Mouse (Mus musculus): ENCODE results near the gene Crct1. TPM values are rescaled to one million over a fixed set of nuclear protein-coding genes. Genes with fewer than 3 reads are reported as not detected.

Gene Crct1
- polyA plus RNA-seq, 1 experiment: not detected

DNA sequence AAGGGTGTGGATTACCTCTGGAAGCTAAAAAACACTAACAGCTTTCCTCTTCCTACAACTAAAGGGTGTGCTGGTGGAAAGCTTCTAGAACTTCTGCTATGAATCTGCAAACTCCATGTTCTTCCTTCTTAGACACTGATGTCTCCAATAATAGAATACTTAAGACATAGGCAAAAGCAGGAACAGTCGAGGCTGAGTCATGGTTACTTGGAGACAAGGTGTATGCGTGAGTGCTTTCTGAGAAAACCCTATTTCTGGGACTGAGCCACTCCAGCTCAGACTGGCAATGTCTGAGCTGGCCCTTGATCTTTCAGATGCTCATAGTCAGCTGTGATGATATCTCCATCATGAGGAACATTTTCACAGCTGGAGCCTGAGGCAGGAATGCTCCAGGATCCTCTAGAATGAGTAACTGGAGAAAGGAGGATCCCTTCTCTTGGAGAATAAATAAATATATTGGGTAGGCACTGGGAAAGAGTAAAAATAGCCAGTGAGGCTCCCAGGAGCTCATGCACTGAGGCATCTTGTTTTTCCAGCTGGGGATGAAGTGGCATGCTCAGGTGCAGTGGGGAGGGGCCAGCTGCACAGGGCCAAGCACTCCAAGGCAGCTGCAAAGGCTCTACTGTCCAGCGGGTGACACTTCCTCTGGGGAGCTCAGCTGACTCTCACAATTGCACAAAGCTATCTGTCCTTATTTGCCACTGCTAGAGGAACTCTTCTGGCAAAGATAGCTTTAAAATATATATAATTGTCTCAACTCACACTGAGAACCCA is 8.1 kb upstream of the Crct1 start:
- Histone ChIP-seq H3K4me3 (ENCODE audit: insufficient read depth, poor library complexity, severe bottlenecking) (no peak overlapping the region), H3K36me3 (ENCODE audit: control insufficient read depth, insufficient read depth) (no peaks in the 10 kb centered on the region), H3ac (ENCODE audit: control insufficient read depth, insufficient read length, low read depth) (no peak overlapping the region), H3K27me3 (ENCODE audit: control insufficient read depth, insufficient read depth, insufficient read length) (no peaks in the 10 kb centered on the region), H3K79me2 (ENCODE audit: control insufficient read depth, insufficient read depth) (no peaks in the 10 kb centered on the region), H3K79me3 (ENCODE audit: low read depth) (no peaks in the 10 kb centered on the region)
- TF ChIP-seq CEBPB (IDR thresholded peaks at IDR 0.05; ENCODE audit: low read depth): no peak
- TF ChIP-seq MAX (IDR thresholded peaks at IDR 0.05): no peak
- no peak for TF ChIP-seq MYOG (IDR thresholded peaks at IDR 0.05; ENCODE audit: control insufficient read depth, extremely low read depth, insufficient read length)
- TF ChIP-seq FOSL1 (IDR thresholded peaks at IDR 0.05; ENCODE audit: insufficient read depth, low read length, poor library complexity, severe bottlenecking): no peak
- TF ChIP-seq MYOD1 (IDR thresholded peaks at IDR 0.05; ENCODE audit: control insufficient read depth, insufficient read length, low read depth): no peak
- TF ChIP-seq CTCF (IDR thresholded peaks at IDR 0.05; ENCODE audit: control insufficient read depth, insufficient read depth, insufficient read length): no peak
- no peak for TF ChIP-seq USF1 (IDR thresholded peaks at IDR 0.05; ENCODE audit: low read depth)

DNA sequence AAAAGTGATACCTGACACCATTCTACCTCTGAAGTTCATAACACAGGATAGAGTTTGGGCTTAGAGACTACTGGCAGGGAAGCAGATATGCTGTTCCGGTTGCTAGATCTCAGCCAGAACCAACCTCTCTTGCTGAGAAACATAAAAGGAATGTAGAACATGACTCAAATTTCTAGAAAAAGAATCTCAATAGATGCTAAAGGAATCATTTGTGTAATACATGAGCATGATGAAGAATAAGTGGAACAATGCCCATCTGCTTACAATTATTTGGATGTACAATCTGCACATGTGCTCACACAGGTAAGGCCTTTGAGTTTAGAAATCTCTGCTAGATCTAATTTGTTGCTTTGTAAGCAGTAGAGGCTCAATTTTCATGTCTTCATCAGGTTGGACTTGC is 5.7 kb upstream of the Crct1 start:
- no peaks in the 10 kb centered on the region for H3K36me3 ChIP-seq (ENCODE audit: control insufficient read depth, insufficient read depth)

DNA sequence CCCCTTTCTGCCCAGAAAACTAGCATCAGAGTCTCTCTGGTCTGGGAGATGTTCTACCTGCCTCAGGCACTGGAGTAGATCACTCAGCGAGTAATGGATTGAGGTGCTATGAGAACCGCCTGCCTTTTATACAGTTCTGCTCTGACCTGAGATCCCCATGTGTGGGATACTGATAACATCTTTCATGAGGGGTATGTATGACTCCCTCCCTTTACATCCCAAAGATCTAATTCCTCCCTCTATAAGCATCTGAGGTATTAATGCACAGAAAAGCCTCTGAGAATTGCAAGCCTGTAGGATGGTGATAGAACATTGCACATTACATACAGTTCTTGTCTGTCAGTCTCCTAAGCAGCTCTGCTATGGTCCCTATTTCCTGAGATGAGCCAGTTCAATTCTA is 3.5 kb upstream of the Crct1 start, which contains the start of gene Lce1m:
Gene Lce1m (minus strand): TSS at position 101 of the 400 bp plus-strand sequence.
- H3K36me3 ChIP-seq (ENCODE audit: control insufficient read depth, insufficient read depth): no peaks in the 10 kb centered on the region
- no peaks in the 10 kb centered on the region for H3K27me3 ChIP-seq (ENCODE audit: control insufficient read depth, insufficient read depth, insufficient read length)
- no peak within 1 kb of the TSS for H3K4me3 ChIP-seq (ENCODE audit: insufficient read depth, poor library complexity, severe bottlenecking)
- TF ChIP-seq FOSL1 (IDR thresholded peaks at IDR 0.05; ENCODE audit: insufficient read depth, low read length, poor library complexity, severe bottlenecking): no peak
- no peak for TF ChIP-seq CEBPB (IDR thresholded peaks at IDR 0.05; ENCODE audit: low read depth)
- no peak for TF ChIP-seq MYOD1 (IDR thresholded peaks at IDR 0.05; ENCODE audit: control insufficient read depth, insufficient read length, low read depth)
- no peak for TF ChIP-seq MYOG (IDR thresholded peaks at IDR 0.05; ENCODE audit: control insufficient read depth, extremely low read depth, insufficient read length)
- TF ChIP-seq MAX (IDR thresholded peaks at IDR 0.05): no peak
- TF ChIP-seq CTCF (IDR thresholded peaks at IDR 0.05; ENCODE audit: control insufficient read depth, insufficient read depth, insufficient read length): no peak
- no peak for TF ChIP-seq USF1 (IDR thresholded peaks at IDR 0.05; ENCODE audit: low read depth)
- H3K79me3 ChIP-seq (ENCODE audit: low read depth): no peaks in the 10 kb centered on the region
- H3K79me2 ChIP-seq (ENCODE audit: control insufficient read depth, insufficient read depth): no peaks in the 10 kb centered on the region
- no peak within 1 kb of the TSS for H3ac ChIP-seq (ENCODE audit: control insufficient read depth, insufficient read length, low read depth)

More for the DNA sequence above, 5.7 kb upstream of the Crct1 start:
- Histone ChIP-seq H3K27me3 (ENCODE audit: control insufficient read depth, insufficient read depth, insufficient read length) (no peaks in the 10 kb centered on the region), H3K4me3 (ENCODE audit: insufficient read depth, poor library complexity, severe bottlenecking) (no peak overlapping the region), H3K79me2 (ENCODE audit: control insufficient read depth, insufficient read depth) (no peaks in the 10 kb centered on the region), H3K79me3 (ENCODE audit: low read depth) (no peaks in the 10 kb centered on the region), H3ac (ENCODE audit: control insufficient read depth, insufficient read length, low read depth) (no peak overlapping the region)
- TF ChIP-seq CTCF (IDR thresholded peaks at IDR 0.05; ENCODE audit: control insufficient read depth, insufficient read depth, insufficient read length): no peak
- TF ChIP-seq MYOD1 (IDR thresholded peaks at IDR 0.05; ENCODE audit: control insufficient read depth, insufficient read length, low read depth): no peak
- TF ChIP-seq FOSL1 (IDR thresholded peaks at IDR 0.05; ENCODE audit: insufficient read depth, low read length, poor library complexity, severe bottlenecking): no peak
- TF ChIP-seq MAX (IDR thresholded peaks at IDR 0.05): no peak
- no peak for TF ChIP-seq CEBPB (IDR thresholded peaks at IDR 0.05; ENCODE audit: low read depth)
- TF ChIP-seq MYOG (IDR thresholded peaks at IDR 0.05; ENCODE audit: control insufficient read depth, extremely low read depth, insufficient read length): no peak

DNA sequence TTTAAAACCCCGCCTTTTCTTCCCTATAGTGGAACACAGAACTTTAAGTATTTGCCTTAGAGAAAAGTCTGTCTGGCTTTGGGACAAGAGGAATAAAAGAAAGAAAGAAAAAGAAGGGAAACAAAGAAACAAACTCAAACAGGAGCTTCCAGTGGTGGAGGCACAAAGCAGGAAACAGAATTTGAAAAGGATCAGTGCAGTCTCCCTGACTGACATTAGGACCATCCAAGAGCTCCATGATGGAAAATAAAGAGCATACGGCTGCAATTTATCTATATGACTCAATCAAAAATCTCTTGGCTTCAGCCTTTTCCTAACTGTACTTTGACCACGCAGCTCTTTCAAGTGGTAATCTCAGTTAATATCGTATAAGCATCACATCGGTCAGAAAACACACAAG is 616 bp downstream of the Crct1 start:
- TF ChIP-seq FOSL1 (IDR thresholded peaks at IDR 0.05; ENCODE audit: insufficient read depth, low read length, poor library complexity, severe bottlenecking): no peak
- Histone ChIP-seq H3K79me3 (ENCODE audit: low read depth) (no peaks in the 10 kb centered on the region), H3ac (ENCODE audit: control insufficient read depth, insufficient read length, low read depth) (no peak overlapping the region), H3K36me3 (ENCODE audit: control insufficient read depth, insufficient read depth) (no peaks in the 10 kb centered on the region), H3K27me3 (ENCODE audit: control insufficient read depth, insufficient read depth, insufficient read length) (no peaks in the 10 kb centered on the region), H3K79me2 (ENCODE audit: control insufficient read depth, insufficient read depth) (no peaks in the 10 kb centered on the region), H3K4me3 (ENCODE audit: insufficient read depth, poor library complexity, severe bottlenecking) (no peak overlapping the region)

- no peaks in the 10 kb centered on the region for H3K79me3 ChIP-seq (ENCODE audit: low read depth)
- H3ac ChIP-seq (ENCODE audit: control insufficient read depth, insufficient read length, low read depth): peak overlapping the region; percentile 7
- TF ChIP-seq USF1 (IDR thresholded peaks at IDR 0.05; ENCODE audit: low read depth): no peak
- TF ChIP-seq MAX (IDR thresholded peaks at IDR 0.05): no peak
- no peak for TF ChIP-seq MYOG (IDR thresholded peaks at IDR 0.05; ENCODE audit: control insufficient read depth, extremely low read depth, insufficient read length)
- no peak for TF ChIP-seq FOSL1 (IDR thresholded peaks at IDR 0.05; ENCODE audit: insufficient read depth, low read length, poor library complexity, severe bottlenecking)
- TF ChIP-seq MYOD1 (IDR thresholded peaks at IDR 0.05; ENCODE audit: control insufficient read depth, insufficient read length, low read depth): no peak
- no peak for TF ChIP-seq CTCF (IDR thresholded peaks at IDR 0.05; ENCODE audit: control insufficient read depth, insufficient read depth, insufficient read length)
- TF ChIP-seq CEBPB (IDR thresholded peaks at IDR 0.05; ENCODE audit: low read depth): no peak
- no peaks in the 10 kb centered on the region for H3K27me3 ChIP-seq (ENCODE audit: control insufficient read depth, insufficient read depth, insufficient read length)
- H3K36me3 ChIP-seq (ENCODE audit: control insufficient read depth, insufficient read depth): no peaks in the 10 kb centered on the region
- no peaks in the 10 kb centered on the region for H3K79me2 ChIP-seq (ENCODE audit: control insufficient read depth, insufficient read depth)
- H3K4me3 ChIP-seq (ENCODE audit: insufficient read depth, poor library complexity, severe bottlenecking): peak overlapping the region; percentile 11
Observed at GRCm38 (mm10) chr3:93014378-93014801, 1.1 kb downstream of the Crct1 start.

GRCm38 (mm10) chr3:93002843-93003242 is 12.6 kb downstream of the Crct1 start:
- Histone ChIP-seq H3ac (ENCODE audit: control insufficient read depth, insufficient read length, low read depth) (no peak overlapping the region), H3K27me3 (ENCODE audit: control insufficient read depth, insufficient read depth, insufficient read length) (no peaks in the 10 kb centered on the region), H3K4me3 (ENCODE audit: insufficient read depth, poor library complexity, severe bottlenecking) (no peak overlapping the region), H3K79me3 (ENCODE audit: low read depth) (no peaks in the 10 kb centered on the region), H3K36me3 (ENCODE audit: control insufficient read depth, insufficient read depth) (no peaks in the 10 kb centered on the region), H3K79me2 (ENCODE audit: control insufficient read depth, insufficient read depth) (no peaks in the 10 kb centered on the region)
- TF ChIP-seq CTCF (IDR thresholded peaks at IDR 0.05; ENCODE audit: control insufficient read depth, insufficient read depth, insufficient read length) (no peak), MYOD1 (IDR thresholded peaks at IDR 0.05; ENCODE audit: control insufficient read depth, insufficient read length, low read depth) (no peak), CEBPB (IDR thresholded peaks at IDR 0.05; ENCODE audit: low read depth) (no peak), MYOG (IDR thresholded peaks at IDR 0.05; ENCODE audit: control insufficient read depth, extremely low read depth, insufficient read length) (no peak), USF1 (IDR thresholded peaks at IDR 0.05; ENCODE audit: low read depth) (no peak), FOSL1 (IDR thresholded peaks at IDR 0.05; ENCODE audit: insufficient read depth, low read length, poor library complexity, severe bottlenecking) (no peak), MAX (IDR thresholded peaks at IDR 0.05) (no peak)
